Mouse (Mus musculus) spleen, embryonic (tissue): ENCODE data around the gene Tenm3.

Source experiments
- CTCF ChIA-PET: fragments of 350-600 bp; sonication (Branson Sonifier 250); formaldehyde crosslinking; loops from one replicate; lab custom pipeline; 2022; lab: Charles Lee

The Tenm3 gene

DNA sequence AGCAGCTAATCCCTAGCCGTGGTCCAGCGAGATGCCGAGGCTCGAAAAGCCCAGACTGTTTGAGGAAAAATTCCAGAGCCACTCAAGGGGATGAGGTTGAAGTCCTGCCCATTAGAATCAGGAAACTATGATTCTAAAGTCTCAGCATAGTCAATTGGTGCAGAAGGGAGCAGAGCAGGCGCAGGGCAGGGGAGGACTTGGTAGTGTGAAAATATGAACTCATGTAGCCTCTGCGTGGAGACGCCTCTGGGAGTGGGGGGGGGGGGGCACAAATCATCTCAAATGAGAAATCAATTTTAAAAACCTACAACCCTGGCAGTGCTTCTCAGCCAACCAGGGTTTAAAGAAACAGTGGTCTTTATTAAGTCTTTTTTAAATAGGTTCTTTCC lies 392.5 kb downstream of the Tenm3 start:
- CTCF ChIA-PET: no interaction called here

DNA sequence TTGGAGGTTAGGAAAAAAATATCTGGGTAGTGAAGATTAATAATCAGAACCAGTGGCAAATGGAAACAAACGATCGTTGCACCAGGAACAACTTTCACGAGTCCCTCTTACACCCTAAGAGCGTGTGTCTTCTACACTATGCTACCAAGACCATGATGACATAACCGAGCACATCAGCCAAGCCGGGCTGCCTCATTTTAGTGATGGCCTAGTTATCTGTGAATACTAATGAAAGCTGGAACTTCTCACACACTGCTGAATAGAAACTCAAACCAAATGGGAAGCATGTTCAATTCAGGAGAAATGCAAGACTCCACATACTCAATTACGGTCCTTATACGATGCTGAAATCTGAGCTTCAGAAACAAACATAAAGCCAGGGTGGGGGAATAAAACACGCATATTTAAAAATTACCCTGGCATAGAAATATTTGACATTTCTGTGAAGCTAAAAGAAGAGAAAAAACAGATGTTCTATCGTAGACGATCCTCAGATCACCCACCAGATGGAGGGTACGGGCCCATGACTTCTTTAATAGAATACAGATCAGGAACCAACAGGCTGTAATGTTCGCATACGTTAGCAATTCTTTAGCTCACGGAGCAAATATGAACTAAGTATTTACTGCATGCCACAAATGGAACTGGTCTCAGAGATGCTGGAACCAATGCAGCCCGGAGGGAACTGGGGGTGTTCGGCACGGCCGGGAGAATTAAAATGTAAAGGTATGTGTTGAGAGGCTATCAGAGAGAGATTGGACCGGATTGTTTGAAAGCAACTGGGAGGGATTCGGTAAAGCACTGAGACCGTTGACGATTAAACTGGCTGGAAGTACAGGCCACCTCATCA lies 393.1 kb downstream of the Tenm3 start:
- CTCF ChIA-PET: no interaction called here

DNA sequence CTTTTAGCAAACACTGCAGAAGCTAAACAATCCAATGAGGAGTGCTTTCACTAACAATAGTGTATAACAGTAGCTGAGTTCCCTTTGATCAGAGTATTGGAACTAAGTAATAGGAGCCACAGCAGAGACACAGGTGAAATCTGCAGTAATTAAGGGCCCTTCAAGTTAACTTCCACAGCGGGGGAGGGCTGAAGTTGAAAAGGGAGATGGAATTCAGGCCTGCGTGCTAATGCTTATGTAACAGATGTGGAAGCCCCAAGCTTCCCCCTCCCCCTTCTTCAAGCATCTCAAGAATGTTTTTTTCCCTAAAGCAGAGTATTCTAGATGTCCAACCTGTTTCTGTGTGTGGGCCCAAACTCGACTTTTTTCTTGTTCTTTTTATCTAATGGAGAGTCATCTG lies 394.1 kb downstream of the Tenm3 start:
- CTCF ChIA-PET: no interaction called here

DNA sequence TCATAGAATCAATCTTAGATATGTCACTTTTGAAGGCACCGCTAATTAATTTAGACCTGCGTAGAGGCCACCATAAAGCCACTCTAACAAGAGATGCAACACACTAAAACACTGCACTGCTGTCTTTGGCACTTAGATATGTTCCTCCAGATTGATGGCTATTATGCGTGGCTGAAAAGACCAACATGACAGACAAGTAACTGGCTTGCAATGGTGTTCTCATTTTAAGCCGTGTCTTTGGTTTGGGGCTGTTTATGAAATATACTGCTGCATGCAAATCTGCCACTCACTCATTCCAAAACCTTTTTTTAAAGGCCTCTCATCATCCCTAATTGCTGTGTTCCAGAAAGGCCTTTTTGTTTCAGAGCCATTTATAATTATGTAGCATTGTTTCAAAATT lies 398.1 kb downstream of the Tenm3 start:
- CTCF ChIA-PET: no interaction called here

DNA sequence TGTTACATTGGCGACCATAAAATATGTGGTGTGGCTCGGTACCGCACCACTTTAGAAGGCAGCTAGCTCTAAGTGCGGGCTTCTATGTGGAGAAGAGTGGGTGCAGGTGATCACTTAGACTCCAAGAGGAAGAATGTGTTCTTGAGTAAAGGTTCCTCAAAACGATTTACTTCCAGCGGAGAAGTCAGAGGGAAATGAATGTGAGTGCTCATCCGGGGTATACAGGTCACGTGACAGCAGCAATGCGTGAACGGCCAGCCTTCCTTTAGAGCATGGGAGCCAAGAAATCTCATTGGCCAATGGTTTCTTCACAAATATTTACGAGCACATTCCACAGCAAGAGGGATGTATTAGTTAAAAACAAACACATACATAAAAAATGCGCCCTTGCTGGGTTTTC lies 404.3 kb downstream of the Tenm3 start:
- CTCF ChIA-PET: no interaction called here

DNA sequence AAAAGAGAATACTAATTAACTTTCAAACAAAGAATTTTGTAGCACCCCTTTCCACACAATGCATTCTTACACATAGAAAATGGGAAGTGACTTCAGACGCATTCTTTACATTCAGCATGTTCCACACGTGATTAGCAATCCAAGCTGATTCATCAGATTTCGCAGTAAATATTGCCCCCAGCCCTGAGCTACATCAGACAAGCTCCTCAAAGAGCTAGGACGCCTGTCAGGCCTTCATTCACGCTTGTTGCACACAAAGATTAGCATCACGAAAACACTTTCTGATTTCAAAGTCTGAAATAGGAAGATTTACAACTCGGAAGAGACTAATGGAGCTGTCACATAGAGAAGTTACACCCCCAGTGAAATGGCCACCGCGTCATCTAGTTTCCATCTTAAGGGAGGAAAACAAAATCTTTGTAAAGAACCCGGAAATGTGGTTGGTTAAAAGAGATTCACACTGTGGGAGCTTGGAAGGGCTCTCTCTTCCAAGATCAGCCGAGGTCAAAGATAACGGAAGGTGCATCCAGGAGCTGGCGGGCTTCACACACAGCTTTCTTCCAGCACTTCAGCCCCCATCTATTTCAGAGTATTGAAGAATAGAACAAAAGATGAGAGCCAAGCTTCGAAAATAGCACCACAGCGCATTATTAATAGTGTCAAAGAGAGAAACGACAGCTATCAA lies 406.1 kb downstream of the Tenm3 start:
- CTCF ChIA-PET: no interaction called here

DNA sequence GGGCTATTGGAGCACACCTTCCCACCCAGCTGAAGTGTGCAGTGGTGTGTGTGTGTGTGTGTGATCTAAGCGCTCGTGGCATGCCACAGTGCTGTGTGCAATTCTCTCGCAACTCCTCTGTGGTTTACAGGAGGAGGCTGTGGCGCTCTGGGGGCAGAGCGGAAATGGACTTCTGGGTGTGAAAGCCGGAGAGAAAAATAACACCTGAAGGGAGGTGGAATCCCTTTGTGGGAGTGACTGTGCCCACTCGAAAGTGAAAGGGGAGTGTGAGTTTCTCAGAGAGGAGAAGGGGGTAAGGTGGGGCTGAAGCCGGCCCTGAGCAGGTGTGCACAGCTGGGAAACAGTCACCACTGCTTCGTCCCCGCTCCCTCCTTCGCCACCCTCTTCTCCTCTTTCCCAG lies 418.6 kb downstream of the Tenm3 start:
- CTCF ChIA-PET: no interaction called here

DNA sequence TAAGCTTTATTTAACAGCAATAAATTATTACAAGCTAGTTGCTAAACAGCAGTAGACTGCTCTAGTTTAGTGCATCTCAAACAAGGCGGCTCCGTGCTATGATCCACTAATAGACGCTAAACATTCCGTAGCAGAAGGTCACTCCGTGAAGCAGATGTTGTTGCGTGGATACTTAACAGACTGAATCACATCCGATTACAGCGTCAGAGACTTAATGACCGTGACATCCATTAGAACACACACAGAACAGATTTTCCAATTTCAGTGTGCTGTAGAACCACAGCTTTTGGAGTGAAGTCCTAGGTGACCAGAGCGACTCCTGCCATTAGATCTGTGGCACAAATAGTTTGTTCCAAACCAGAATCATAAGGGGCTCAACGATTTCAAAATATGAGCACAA lies 426.0 kb downstream of the Tenm3 start:
- CTCF ChIA-PET: no interaction called here

DNA sequence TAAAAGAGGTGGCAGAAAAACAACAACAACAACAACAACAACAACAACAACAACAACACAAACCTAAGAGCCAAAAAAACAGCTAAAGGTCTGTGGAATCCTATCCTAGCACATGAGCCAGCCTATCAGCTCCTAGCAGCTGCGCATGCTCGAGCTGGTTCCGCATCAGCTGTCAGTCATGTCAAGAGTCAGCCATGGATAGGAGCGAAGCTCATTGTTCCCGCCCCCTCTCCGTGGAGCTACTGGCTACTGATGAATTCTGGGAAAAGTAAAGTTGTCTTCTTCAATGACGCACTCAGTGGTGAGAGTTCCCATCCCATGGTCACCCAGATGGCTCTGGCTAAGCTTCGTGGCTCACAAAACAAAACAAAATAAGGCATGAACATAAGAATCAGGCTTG lies 432.8 kb downstream of the Tenm3 start:
- CTCF ChIA-PET: no interaction called here

DNA sequence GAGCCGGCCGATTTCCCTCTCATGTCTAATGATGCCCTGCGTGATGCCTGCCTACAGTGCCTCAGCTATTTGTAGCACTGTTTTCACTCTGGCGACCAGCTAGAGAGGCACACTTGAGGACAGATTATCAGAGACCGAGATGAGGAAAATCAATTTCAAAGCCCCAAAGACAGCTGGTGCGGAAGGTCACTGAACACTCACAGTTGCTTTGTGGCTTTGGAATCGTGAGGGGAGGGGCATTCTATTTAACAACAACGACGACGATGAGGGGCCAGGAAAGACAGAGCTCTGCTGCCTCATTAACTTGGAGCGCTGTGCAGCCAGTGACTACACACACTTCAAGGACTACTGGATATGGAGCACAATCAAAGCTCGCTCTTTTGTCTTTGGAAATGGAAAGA lies 443.2 kb downstream of the Tenm3 start:
- CTCF ChIA-PET: no interaction called here

DNA sequence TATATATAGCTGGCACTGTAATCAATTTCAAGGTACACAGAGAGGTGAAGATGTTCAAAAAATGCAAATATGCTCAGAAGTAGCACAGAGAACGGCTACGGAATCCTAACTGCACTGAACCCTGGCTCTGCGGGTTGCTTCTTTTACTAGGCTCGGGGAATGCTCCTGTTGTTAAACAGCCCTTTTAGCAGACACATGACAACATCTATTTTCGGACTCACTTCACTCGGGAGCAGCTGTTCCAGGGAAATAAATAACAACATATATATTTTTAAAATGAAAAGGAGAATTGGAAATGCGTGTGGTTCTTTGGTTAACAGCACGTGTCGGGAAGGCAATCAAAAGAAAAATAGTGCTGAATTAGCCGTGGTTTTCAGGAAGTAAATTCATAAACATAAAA lies 457.9 kb downstream of the Tenm3 start:
- CTCF ChIA-PET: no interaction called here

DNA sequence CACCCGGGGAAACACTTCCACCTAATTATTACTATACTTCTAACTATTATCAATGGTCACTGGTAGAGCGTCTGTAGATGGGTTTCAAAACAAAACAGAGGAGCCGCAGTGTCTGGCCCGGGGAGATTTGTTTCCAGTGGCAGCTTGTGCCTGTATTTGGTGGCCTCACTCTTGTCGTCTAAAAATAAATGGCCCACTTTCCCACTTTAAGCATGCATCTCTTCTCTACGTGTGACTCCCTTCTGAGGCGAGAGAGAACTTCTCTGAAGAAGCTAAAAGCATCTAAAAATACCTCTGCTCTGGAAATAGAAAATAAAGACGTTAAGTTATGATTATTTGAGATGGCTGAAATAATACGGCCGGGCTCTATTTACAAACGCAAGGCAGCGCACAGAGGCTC lies 463.7 kb downstream of the Tenm3 start:
- CTCF ChIA-PET: no interaction called here

DNA sequence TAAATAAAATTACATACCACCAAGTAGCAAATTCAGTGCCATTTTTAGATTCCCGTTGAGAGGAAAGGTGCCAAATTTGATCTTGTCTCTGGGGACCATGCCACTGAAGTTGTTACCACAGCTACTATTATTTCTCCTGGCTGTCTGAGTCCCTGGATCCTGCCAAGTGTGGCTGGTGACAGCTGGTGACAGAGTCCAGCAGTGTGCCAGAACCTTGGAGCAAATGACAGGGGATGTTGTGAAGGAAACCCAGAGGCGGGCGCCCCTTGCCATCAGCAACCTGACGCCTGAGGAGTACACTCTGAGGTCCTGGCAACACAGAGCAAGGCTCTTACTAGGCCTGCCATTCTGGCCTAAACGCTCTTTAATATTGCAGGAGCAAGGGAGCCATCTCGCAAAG lies 467.0 kb downstream of the Tenm3 start:
- CTCF ChIA-PET: no interaction called here

DNA sequence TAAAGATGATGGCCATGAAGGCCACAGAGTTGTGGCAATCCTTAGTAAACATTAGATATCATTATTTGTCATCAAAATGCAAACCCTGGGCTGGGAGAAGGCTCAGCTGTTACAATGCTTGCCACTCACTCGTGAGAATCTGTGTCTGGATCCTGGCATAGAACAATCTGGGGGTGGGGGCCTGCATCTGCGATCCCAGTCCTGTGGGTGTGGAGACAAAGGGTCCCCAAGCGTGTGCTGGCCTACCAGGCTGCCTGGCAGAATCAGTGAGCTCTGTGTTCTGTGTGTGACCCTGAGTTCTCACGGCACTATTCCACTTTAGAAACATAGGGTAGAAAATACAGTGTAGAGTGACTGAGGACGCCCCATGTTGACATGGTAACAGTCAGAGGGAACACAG lies 468.6 kb downstream of the Tenm3 start:
- CTCF ChIA-PET: no interaction called here

DNA sequence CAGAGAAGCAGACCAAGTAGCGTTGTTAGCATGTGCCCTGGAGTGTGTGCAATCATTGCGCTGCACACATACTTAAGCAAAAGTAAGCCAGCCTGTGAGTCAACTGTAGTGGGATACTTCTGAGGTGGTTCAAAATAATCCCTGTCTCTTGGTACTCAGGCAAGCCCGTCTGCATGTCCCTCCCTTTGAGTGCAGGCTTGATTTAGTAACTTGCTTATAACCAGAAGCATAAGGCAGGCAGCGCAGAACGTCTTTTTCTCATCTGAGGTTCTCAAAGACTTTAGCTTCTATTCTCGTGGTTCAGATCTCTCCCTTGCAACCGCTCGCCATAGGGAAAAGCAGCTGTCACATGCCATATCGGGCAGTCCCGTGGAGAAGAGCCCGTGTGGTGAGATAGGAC lies 470.3 kb downstream of the Tenm3 start:
- CTCF ChIA-PET: no interaction called here

DNA sequence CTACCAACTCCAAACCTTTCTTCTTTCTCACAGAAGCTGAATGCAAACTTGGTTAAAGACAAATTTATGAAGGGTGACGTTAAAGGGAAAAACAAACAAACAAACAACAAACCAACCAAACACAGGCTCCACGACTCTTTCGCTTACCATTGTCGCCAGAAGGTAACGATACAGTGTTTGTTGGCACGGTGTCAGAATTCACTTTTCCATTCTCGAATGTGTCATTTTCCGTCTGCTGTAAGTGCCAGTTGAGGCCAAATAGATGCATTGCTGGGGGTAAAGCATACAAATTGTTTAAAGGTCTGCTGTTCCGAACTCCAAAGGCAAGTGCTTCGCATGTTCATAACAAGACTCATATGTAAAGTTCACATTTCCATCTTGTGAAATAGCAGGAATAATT lies 476.6 kb downstream of the Tenm3 start:
- CTCF ChIA-PET: no interaction called here

DNA sequence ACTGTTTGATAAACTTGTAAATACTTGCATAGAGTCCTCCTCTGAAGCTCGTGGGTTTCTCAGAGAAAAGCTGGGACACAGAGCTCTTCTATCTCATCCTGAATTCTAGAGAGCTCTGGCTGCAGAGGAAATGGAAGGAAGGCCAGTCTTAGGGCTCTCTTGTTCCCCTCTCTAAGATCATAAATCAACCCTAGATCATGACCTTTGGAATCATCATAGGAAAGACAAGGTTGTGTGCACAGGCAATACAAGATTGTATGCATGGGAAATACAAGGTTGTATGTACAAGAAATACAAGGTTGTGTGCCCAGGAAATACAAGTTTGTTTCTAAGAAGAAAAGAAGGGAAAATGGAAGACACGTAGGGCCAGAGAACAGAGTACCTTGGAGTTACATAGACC lies 486.9 kb downstream of the Tenm3 start:
- CTCF ChIA-PET: no interaction called here

DNA sequence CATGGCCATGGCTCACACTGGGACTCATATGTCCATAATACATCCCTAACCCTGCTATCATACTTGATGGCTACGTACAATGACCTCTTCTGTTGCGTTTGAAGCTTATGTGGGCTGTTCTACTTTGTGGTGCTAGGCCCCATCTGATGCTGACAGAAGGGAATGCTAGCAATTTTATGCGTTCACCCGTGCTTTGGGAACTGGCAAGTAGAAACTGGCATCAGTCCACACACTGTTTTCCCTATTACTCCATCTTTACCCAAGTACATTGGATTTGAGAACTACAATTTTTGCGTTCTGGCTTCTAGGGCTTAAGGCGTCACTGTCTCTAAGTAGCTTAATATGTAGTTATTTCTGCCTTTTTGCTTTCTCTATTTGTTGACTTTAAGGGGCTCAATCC lies 490.3 kb downstream of the Tenm3 start:
- CTCF ChIA-PET: no interaction called here

DNA sequence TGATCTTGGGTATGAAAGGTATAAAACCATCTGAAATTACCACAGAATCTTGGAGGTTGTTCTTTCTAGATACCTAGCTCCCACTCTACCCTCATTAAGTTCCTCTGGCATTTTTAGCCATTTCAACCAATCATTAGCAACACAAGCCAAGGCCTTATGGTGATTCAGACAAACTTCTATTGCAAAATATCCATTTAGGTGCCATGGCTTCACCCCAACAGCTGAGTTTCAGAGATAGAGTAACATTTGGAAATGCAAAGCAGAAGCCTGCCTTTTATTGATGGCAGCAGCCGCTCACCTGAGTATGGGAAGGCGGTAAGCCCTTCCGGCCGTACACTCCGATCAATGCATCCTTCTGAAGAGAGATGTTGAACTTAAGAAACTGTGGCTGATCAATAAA lies 494.9 kb downstream of the Tenm3 start:
- CTCF ChIA-PET: no interaction called here

DNA sequence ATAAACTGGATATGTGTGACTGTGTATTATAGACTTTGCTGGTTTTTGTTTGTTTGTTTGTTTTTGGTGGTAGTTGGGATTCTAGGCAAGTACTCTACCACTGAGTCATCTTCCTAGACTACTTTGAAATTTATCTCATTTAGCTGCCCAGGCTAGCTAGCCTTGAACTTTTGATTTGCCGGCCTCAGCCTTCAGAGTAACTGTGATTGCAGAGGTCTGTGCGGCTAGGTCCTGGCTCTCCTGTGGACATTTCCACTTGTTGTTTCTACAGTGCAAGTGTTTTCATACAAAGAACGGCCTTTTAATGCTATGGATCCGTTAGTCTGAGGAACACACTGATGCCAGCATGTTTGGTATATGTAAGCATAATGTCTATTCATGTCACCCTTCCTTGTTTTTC lies 495.4 kb downstream of the Tenm3 start:
- CTCF ChIA-PET: no interaction called here

DNA sequence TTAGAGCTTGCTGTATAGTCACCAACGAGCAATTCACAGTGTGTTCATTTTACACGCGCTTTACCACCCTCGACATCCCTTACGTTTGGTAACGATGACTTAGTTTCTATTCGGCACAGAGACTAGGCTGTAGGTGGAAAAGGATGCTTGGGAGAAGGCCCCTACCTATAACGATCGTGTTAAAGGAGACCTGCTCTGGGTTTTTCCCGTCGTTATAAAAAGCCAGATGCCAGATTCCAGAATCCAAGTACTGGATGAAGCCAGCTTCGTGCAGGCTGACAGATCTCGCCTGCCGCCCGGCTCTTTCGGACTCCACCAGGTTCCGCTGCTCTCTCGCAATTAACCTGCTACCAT lies 500.7 kb downstream of the Tenm3 start:
- CTCF ChIA-PET: no interaction called here

DNA sequence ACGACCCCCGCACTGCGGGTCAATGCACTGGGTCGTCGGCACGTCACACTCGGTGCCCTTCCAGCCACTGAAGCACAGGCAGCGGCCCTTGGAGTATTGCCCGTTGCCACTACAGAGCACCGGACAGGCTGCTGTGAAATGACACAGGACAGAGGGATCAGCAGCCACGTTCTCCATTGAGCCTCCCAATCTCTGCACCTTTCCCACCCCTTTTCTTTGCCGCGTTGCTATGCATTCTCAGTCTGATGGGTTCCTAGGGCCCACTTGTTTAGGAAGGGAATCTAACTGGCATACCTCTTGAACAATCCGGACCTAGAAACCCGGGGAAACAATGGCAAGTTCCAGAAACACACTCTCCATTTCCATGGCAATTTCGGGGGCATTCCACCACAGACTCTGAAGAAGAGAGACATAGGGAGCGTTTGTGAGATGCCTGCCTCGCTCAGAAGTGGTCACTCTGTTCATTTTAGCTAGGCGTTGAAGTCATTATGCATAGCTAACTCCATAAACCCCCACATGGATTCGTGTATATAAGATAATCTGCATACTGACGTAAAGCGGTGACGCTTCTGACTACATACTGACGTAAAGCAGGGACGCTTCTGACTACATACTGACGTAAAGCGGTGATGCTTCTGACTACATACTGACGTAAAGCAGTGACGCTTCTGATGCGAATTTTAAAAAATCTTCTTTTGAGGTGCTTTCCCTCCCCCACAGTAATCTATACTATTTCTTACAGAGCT lies 501.3 kb downstream of the Tenm3 start:
- CTCF ChIA-PET: no interaction called here

DNA sequence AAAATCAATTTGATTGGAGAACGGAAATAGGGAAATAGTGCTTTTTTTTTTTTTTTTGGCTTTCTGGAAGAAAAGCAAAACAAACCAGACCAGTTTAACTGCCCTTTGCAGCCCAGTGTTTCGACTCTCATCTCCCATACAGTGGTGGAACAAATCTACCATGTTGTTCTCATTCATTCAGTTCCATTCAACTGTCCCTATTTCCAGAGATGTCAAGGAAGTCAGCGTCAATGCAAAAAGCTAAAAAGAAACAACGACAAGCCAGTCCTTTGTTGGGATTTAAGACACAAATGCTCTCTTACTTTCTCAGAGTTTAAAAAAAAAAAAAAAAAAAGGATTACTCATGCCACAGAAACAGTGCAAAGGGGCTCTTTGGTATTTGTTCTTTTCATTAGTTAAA lies 502.1 kb downstream of the Tenm3 start:
- CTCF ChIA-PET: no interaction called here
